Mouse (Mus musculus): Measurements from ENCODE around the gene Esr1. TPM values are rescaled to one million over a fixed set of nuclear protein-coding genes. Genes with fewer than 3 reads are reported as not detected.

Esr1 gene
- polyA plus RNA-seq, 1 experiment from 2014 or later = 0.05 TPM

DNA sequence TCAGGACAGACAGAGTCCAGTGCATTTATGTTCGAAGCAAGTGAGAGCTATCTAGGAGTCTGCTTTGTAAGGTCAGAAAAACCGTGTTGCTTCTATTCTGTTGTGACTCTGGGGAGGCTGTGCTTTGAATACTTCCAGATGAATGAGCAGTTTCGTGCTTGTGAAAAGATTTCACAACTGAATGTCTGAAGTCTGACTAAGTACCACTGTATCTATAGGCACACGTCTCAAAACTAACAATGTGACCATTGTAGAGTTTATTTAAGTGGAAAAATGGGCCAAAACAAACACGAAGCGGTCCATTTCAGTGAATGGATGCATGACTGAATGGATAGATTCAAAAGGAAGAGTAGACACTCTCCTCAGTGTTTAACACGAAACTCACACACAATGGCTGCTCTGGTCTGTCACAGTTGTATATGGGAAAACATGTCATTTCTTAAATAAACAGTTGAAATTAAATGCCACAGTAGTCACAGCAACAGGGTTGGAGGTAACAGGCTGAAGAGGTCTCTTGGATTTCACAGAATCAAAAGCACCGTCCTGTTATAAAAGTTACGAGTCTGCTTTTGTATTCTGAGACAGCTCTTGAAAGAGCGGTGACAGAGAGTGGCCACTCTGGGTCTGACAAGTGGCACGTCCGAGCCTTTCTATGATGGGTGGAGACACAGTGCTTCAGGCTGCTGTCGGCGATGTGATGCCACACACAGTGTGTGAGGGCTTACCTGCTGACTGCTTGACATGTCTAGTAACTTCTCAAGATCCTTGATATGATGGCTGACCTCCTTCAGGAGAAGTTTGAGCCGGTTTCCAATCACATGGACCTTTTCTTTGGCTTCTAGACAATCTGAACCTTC lies 421.0 kb downstream of the Esr1 start:
- Histone ChIP-seq H3K36me3 (replicated peaks) (no peaks in the 10 kb centered on the region), H3K27me3 (peaks cover 50% of the 10 kb centered on the region), H3K4me2 (no peak overlapping the region), H3K9ac (no peak overlapping the region), H3K27ac (no peak overlapping the region), H3K4me1 (peaks cover 12% of the 10 kb centered on the region), H3K4me3 (replicated peaks) (no peak overlapping the region), H3K9me3 (no peaks in the 10 kb centered on the region)
- WGBS = 29% methylated on average over 15 of the region's 15 CpGs
- ATAC-seq (ENCODE audit: low FRiP score) = peak; percentile 70

DNA sequence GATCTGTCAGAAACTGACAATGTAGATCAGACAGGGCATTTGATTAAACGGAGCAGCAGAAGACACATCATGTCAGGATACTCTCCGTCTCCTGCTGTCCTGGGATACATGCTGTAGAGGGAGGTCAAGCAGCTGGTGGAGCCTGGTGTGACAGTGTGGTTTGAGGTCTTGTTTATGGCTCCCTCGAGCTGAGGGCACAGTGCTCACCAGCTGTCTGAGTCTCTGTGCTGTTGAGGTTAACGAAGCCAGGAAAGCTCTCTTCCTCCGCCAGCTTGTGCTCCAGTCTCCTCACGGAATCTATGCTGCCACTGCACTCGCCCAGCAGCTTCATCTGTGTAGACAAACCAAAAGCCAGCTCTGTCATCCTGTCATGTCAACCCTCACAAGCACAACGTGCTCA lies 429.9 kb downstream of the Esr1 start:
- WGBS = 79% methylated on average over 8 of the region's 8 CpGs
- Histone ChIP-seq H3K4me3 (replicated peaks) (no peak overlapping the region), H3K9me3 (no peaks in the 10 kb centered on the region), H3K4me2 (no peak overlapping the region), H3K9ac (no peak overlapping the region), H3K36me3 (replicated peaks) (no peaks in the 10 kb centered on the region), H3K27me3 (peaks cover 16% of the 10 kb centered on the region), H3K27ac (no peak overlapping the region), H3K4me1 (no peaks in the 10 kb centered on the region)
- no peak for ATAC-seq (ENCODE audit: low FRiP score)

DNA sequence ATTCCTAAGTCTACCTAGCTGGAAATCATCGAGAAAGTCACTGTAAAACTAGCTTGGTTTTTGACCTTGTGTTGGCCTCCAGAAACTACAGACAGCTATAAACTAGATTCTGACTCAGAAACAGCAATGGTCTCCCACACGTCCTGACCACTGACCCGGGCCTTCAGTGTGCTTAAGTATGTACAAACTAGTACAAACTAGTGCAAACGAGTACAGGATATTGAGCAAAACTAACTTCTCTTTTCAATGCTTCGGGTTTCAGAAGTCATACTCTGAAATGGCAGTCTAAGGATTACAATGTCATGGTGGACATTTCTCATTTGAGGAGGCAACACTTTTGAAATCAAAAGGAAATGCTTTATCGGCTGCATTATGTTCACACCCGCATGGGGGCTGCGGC lies 433.1 kb downstream of the Esr1 start:
- Histone ChIP-seq H3K9ac (no peak overlapping the region), H3K36me3 (replicated peaks) (no peaks in the 10 kb centered on the region), H3K4me1 (no peaks in the 10 kb centered on the region), H3K9me3 (no peaks in the 10 kb centered on the region), H3K4me3 (replicated peaks) (no peak overlapping the region), H3K27ac (no peak overlapping the region), H3K4me2 (no peak overlapping the region), H3K27me3 (no peaks in the 10 kb centered on the region)
- no peak for ATAC-seq (ENCODE audit: low FRiP score)
- 86% methylated on average over 8 of the region's 8 CpGs for WGBS

DNA sequence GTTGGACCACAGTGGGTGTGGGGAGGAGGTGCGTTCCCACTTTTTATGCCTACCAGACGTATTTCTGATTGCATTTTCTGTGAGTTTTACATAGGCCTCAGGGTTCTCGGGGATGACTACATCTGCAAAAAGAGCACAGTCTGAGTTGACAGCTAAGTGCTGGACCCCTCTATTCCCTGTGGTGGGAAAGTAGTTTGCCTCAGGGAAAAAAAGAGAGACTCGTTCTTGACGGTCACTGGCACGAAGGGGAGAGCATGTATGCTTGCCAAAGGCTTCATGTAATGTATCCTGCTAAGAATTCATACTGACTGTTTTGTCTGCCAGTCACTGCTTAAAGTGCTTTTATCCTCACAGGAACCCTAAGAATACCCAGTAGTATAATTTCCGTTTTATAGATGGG lies 433.8 kb downstream of the Esr1 start:
- H3K36me3 ChIP-seq (replicated peaks) = no peaks in the 10 kb centered on the region
- 86% methylated on average over 7 of the region's 7 CpGs for WGBS
- no peak overlapping the region for H3K4me2 ChIP-seq
- H3K4me3 ChIP-seq (replicated peaks) = no peak overlapping the region
- no peaks in the 10 kb centered on the region for H3K27me3 ChIP-seq
- no peaks in the 10 kb centered on the region for H3K4me1 ChIP-seq
- no peak for ATAC-seq (ENCODE audit: low FRiP score)
- H3K9ac ChIP-seq = no peak overlapping the region
- no peak overlapping the region for H3K27ac ChIP-seq
- no peaks in the 10 kb centered on the region for H3K9me3 ChIP-seq

DNA sequence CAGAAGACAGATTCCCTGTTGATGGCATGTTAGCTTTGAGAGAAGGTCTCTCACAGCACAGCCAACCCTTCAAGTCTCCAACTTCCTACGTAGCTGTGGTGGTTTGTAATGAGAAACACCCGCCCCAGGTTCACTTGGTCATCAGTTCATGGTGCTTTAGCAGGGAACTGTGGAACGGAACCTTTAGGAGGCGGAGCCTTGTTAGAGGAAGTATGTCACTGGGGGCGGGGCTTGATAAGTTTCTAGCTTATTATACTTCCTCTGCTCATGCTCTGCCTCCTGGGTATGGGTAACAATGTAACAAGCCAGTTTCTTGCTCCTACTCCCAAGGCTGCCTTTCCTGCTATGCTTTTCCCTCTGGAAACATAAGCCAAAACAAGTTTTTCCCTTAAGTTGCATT lies 434.3 kb downstream of the Esr1 start:
- 89% methylated on average over 5 of the region's 5 CpGs for WGBS

More for the DNA sequence above, 434.3 kb downstream of the Esr1 start:
- H3K4me3 ChIP-seq (replicated peaks) = no peak overlapping the region
- H3K4me1 ChIP-seq = no peaks in the 10 kb centered on the region
- H3K36me3 ChIP-seq (replicated peaks) = no peaks in the 10 kb centered on the region
- H3K9ac ChIP-seq = no peak overlapping the region
- no peak overlapping the region for H3K4me2 ChIP-seq
- H3K27me3 ChIP-seq = no peaks in the 10 kb centered on the region
- H3K9me3 ChIP-seq = no peaks in the 10 kb centered on the region
- no peak for ATAC-seq (ENCODE audit: low FRiP score)
- H3K27ac ChIP-seq = no peak overlapping the region

Other genes with a start within 250 kb of the Esr1 start
- gene Zbtb2, start 223.5 kb upstream of the Esr1 start, polyA plus RNA-seq (2016; fragmentation: Nextera tagmentation; extraction: Ambion mirVana) = 21.2 and 22.2 TPM in 2 replicates
- gene Rmnd1, start 179.2 kb upstream of the Esr1 start, polyA plus RNA-seq (2016; fragmentation: Nextera tagmentation; extraction: Ambion mirVana) = 48.7 and 53.3 TPM in 2 replicates
- 23.1 and 24.3 TPM in 2 replicates for gene Armt1, start 179.1 kb upstream of the Esr1 start, polyA plus RNA-seq (2016; fragmentation: Nextera tagmentation; extraction: Ambion mirVana)
- gene Ccdc170, start 129.1 kb upstream of the Esr1 start, polyA plus RNA-seq (2016; fragmentation: Nextera tagmentation; extraction: Ambion mirVana) = 0.10 TPM in 1 of 2 replicates, not detected in the other